Mouse (Mus musculus): ENCODE results near the gene H2al1c. TPM values are rescaled to one million over a fixed set of nuclear protein-coding genes. Genes with fewer than 3 reads are reported as not detected.

The H2al1c gene
- total RNA-seq, 2 experiments from 2014 or later, result not detected

- no peak for TF ChIP-seq CTCF (conservative IDR thresholded peaks at IDR 0.05)
- Histone ChIP-seq H3K4me3 (no peak overlapping the region), H3K27ac (peak overlapping the region; percentile 72)
- peak in 1 of 2 experiments; percentile 8 for DNase-seq (ENCODE audit: low spot score in 2 of 2)
Observed at GRCm38 (mm10) chrX:11345762-11346161, 40.3 kb downstream of the H2al1c start.

- Histone ChIP-seq H3K4me3 (no peak overlapping the region), H3K27ac (peak overlapping the region; percentile 43; the same call in 1 of the 2 replicates)
- DNase-seq (ENCODE audit: low spot score in 2 of 2), result no peak
- TF ChIP-seq CTCF (conservative IDR thresholded peaks at IDR 0.05), result no peak
Observed at GRCm38 (mm10) chrX:11346756-11347155, 41.3 kb downstream of the H2al1c start.

Other genes with a start within 250 kb of the H2al1c start
- not detected for gene H2al1a, start 6.4 kb upstream of the H2al1c start, total RNA-seq (2021)
- not detected for gene H2al1b, start 3.2 kb upstream of the H2al1c start, total RNA-seq (2021)
- not detected for gene H2al1d, start 3.2 kb downstream of the H2al1c start, total RNA-seq (2021)
- gene H2al1e, start 6.3 kb downstream of the H2al1c start, total RNA-seq (2021), result not detected
- gene H2al1f, start 9.5 kb downstream of the H2al1c start, total RNA-seq (2021), result not detected
- not detected for gene H2al1g, start 12.6 kb downstream of the H2al1c start, total RNA-seq (2021)
- gene H2al1h, start 15.8 kb downstream of the H2al1c start, total RNA-seq (2021), result not detected
- not detected for gene H2al1i, start 19.0 kb downstream of the H2al1c start, total RNA-seq (2021)
- not detected for gene H2al1j, start 22.2 kb downstream of the H2al1c start, total RNA-seq (2021)

All from layer of hippocampus, adult 2 months (tissue).